Mouse (Mus musculus) cerebellum, adult 11 months (tissue): ENCODE measurements around the gene Lpp.
A peak's percentile ranks its signal among the peaks of the same experiment; 100 is the strongest.

Experiments
- DNase-seq: peaks from one replicate; pipeline ENCODE4 v3.0.0; 2022

Lpp gene

GRCm38 (mm10) chr16:24400776-24401175 is 7.5 kb downstream of the Lpp start:
- no peak for DNase-seq

- no peak for DNase-seq
These were observed 9.5 kb downstream of the Lpp start for GRCm38 (mm10) chr16:24402801-24403200.

GRCm38 (mm10) chr16:24403733-24404380 is 10.6 kb downstream of the Lpp start:
- no peak for DNase-seq

GRCm38 (mm10) chr16:24406521-24406920 is 13.2 kb downstream of the Lpp start:
- DNase-seq: no peak

- DNase-seq: no peak
These were observed 18.0 kb downstream of the Lpp start for GRCm38 (mm10) chr16:24411281-24411680.

GRCm38 (mm10) chr16:24412193-24412592 is 18.9 kb downstream of the Lpp start:
- no peak for DNase-seq

GRCm38 (mm10) chr16:24413059-24413458 is 19.8 kb downstream of the Lpp start:
- peak; percentile 70 for DNase-seq

GRCm38 (mm10) chr16:24418022-24418421 is 24.7 kb downstream of the Lpp start:
- DNase-seq: no peak

GRCm38 (mm10) chr16:24420603-24421120 is 27.4 kb downstream of the Lpp start:
- DNase-seq: no peak

- no peak for DNase-seq
These were observed 28.5 kb downstream of the Lpp start for GRCm38 (mm10) chr16:24421687-24422418.

GRCm38 (mm10) chr16:24423196-24423595 is 29.9 kb downstream of the Lpp start:
- no peak for DNase-seq

GRCm38 (mm10) chr16:24423751-24424150 is 30.4 kb downstream of the Lpp start:
- no peak for DNase-seq

GRCm38 (mm10) chr16:24424356-24424977 is 31.2 kb downstream of the Lpp start:
- no peak for DNase-seq

GRCm38 (mm10) chr16:24425816-24426215 is 32.5 kb downstream of the Lpp start:
- DNase-seq: no peak

- no peak for DNase-seq
These were observed 34.3 kb downstream of the Lpp start for GRCm38 (mm10) chr16:24427606-24428005.

- DNase-seq: no peak
These were observed 34.7 kb downstream of the Lpp start for GRCm38 (mm10) chr16:24428055-24428454.

GRCm38 (mm10) chr16:24428742-24429141 is 35.4 kb downstream of the Lpp start:
- peak; percentile 47 for DNase-seq

- no peak for DNase-seq
These were observed 36.4 kb downstream of the Lpp start for GRCm38 (mm10) chr16:24429691-24430090.

GRCm38 (mm10) chr16:24431808-24432207 is 38.5 kb downstream of the Lpp start:
- no peak for DNase-seq

GRCm38 (mm10) chr16:24433563-24433962 is 40.3 kb downstream of the Lpp start:
- DNase-seq: no peak

GRCm38 (mm10) chr16:24434026-24434425 is 40.7 kb downstream of the Lpp start:
- DNase-seq: no peak

GRCm38 (mm10) chr16:24434531-24435114 is 41.3 kb downstream of the Lpp start:
- DNase-seq: no peak

- DNase-seq: no peak
These were observed 41.8 kb downstream of the Lpp start for GRCm38 (mm10) chr16:24435115-24435553.
